Mouse (Mus musculus): ENCODE measurements at regions not wholly inside any gene's neighbourhood (a gene's known extent, or its start where the extent isn't known, plus 50 kb on each side); places are given as distances from the start of the nearest gene placed in this dataset.

DNA sequence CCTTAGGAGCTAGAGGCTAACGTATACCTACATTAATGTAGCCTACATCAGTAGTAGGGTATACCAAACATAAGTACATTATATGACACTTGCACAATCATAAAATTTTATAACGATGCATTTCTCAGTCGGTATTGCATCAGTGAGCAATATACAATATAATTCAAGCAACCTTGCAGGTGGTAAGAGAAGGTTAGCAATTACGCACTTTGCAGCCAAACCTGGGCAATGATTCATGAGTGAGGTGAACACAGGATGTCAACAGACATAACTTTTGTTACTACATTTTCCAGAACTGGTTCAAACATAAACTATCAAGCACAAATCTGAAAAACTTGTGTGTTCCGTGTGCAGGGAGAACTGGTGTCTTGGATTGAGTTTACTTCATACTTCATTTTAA lies 229.9 kb upstream of the Zpld1 start:
- Histone ChIP-seq H3K27ac (no peak overlapping the region), H3K9me3 (no peaks in the 10 kb centered on the region), H3K4me2 (no peak overlapping the region), H3K27me3 (no peaks in the 10 kb centered on the region), H3K36me3 (no peaks in the 10 kb centered on the region), H3K9ac (no peak overlapping the region), H3K4me3 (no peak overlapping the region), H3K4me1 (no peaks in the 10 kb centered on the region)
- ATAC-seq (ENCODE audit: borderline replicate concordance, extremely low read depth, low FRiP score, low TSS enrichment): no peak
- WGBS: 86% methylated on average over 5 of the region's 5 CpGs

DNA sequence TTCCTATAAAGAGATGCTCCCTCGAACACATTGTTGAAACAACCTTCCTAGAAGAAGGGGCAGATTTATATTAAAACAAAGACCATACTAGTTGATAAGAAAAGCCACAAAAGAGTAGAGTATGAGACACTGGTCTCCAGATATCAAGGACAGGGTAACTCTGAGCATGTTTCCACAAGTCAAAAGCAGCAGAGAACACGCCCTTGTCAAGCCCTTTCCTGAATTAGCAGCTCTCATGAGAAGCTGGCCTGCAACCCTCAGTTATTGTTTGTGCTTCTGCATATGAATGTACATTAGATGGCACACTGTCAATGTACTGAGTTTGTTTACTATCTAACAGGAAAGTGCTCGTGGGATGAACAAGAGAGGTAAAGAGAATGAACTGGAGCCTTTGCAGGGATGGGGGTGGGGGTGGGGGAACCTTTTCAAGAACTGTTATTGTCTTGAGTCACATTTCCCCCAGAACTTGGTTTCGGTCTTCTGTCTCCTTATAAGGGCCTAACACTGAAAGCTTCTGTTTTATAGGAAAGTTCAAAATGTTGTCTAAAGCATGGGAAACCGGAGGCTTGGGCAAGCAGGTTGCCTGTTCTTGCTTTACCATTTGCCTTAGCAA lies 228.6 kb upstream of the Zpld1 start:
- Histone ChIP-seq H3K4me1 (no peaks in the 10 kb centered on the region), H3K4me3 (no peak overlapping the region), H3K9me3 (no peaks in the 10 kb centered on the region), H3K36me3 (no peaks in the 10 kb centered on the region), H3K27me3 (no peaks in the 10 kb centered on the region), H3K27ac (no peak overlapping the region), H3K9ac (no peak overlapping the region), H3K4me2 (no peak overlapping the region)
- no peak for ATAC-seq (ENCODE audit: borderline replicate concordance, extremely low read depth, low FRiP score, low TSS enrichment)
- whole genome bisulfite sequencing: 53% methylated on average over 5 of the region's 5 CpGs

DNA sequence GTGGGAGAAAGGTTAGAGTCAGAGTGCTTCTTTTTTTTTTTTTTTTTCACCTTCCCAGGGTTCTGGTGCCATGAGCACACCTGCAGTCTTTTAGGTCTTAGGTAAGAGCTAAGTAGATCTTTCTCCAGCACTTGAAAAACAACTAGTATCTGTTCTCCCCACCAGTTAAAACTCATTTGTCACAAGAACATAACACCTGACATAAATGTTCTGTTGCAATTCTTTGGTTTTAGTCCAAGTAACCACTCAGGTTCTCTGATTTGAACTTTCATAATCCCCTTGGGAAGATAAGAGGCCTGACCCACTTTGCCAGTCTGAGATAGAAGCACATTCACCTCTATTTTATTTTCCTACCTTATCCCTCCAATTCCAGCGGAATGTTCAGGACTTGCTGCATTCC lies 225.5 kb upstream of the Zpld1 start:
- H3K27ac ChIP-seq: peak overlapping the region; percentile 20; the same call in 1 of the 2 replicates
- H3K27me3 ChIP-seq: no peaks in the 10 kb centered on the region
- ATAC-seq (ENCODE audit: borderline replicate concordance, extremely low read depth, low FRiP score, low TSS enrichment): peak; percentile 75; the same call in 1 of the 2 replicates
- no peak overlapping the region for H3K4me3 ChIP-seq
- H3K4me1 ChIP-seq: no peaks in the 10 kb centered on the region
- H3K4me2 ChIP-seq: no peak overlapping the region
- no peaks in the 10 kb centered on the region for H3K9me3 ChIP-seq
- H3K36me3 ChIP-seq: no peaks in the 10 kb centered on the region
- H3K9ac ChIP-seq: no peak overlapping the region
- 61% methylated on average over 1 of the region's 1 CpGs for WGBS

DNA sequence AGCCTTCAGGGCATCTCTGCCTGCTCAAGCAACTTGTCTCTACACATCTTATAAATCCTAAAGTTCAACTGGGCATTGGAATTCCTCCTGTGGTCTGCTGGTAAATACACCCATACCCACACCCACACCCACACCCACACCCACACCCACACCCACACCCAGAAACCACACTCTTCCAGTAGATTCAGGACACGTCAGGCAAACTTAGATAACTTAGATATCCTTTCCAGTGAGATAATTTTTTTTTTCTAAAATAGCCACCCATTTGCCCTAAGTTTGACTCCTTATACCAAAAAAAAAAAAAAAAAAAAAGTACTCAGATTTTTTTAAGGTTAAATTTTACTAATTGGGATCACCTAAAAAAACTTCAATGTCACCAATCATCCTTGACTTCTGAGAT lies 224.5 kb upstream of the Zpld1 start:
- Histone ChIP-seq H3K4me2 (no peak overlapping the region), H3K27ac (no peak overlapping the region), H3K9ac (no peak overlapping the region), H3K27me3 (no peaks in the 10 kb centered on the region), H3K4me3 (no peak overlapping the region), H3K4me1 (no peaks in the 10 kb centered on the region), H3K36me3 (no peaks in the 10 kb centered on the region), H3K9me3 (no peaks in the 10 kb centered on the region)
- ATAC-seq (ENCODE audit: borderline replicate concordance, extremely low read depth, low FRiP score, low TSS enrichment): no peak
- WGBS: 78% methylated on average over 1 of the region's 1 CpGs

DNA sequence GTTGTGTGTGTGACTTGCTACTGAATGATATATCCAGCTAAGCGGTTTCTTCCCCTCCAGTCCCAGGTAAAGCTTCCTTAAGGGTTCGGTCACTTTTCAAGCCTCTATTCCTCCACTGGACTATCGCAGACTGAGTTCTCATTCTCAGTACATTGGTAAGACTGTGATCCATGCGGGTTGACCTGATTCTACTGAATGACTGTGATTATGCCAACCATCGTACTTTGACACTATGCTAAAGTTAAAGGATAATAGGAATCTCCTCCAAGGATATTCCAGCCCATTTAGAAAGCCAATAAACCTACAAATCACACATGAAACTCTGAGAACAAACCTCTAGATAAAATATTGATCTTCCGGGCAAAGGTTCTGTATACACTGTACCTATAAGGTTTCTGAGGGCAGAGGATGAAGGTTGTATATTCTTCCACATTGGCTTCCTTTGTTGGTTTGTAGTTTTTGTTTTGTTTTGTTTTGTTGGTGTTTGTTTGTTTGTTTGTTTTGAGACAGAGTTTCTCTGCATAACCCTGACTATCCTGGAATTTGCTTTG lies 223.7 kb upstream of the Zpld1 start:
- no peak for ATAC-seq (ENCODE audit: borderline replicate concordance, extremely low read depth, low FRiP score, low TSS enrichment)
- H3K27me3 ChIP-seq: no peaks in the 10 kb centered on the region
- H3K4me3 ChIP-seq: no peak overlapping the region
- H3K9ac ChIP-seq: no peak overlapping the region
- no peaks in the 10 kb centered on the region for H3K36me3 ChIP-seq
- H3K27ac ChIP-seq: no peak overlapping the region
- WGBS: 91% methylated on average over 6 of the region's 6 CpGs
- no peaks in the 10 kb centered on the region for H3K9me3 ChIP-seq
- H3K4me1 ChIP-seq: no peaks in the 10 kb centered on the region
- H3K4me2 ChIP-seq: no peak overlapping the region

DNA sequence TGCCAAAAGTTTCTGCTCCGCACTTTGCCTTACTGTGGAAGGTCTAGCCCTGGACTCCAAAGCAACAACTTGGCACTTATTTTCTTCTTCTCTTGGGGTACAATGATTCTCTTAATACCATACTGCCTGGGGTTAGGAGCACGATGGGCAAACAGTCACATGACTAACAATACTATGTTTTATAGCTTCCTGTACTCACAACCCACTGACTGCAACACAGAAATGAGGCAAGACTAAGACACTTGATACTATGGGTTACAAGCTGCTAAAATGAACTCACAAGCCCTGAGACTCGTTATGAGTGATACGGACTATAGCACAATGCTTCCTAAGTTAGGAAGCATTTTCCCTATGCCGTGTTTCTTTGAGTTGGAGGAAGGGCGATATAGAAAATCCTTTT lies 222.3 kb upstream of the Zpld1 start:
- ATAC-seq (ENCODE audit: borderline replicate concordance, extremely low read depth, low FRiP score, low TSS enrichment): no peak

DNA sequence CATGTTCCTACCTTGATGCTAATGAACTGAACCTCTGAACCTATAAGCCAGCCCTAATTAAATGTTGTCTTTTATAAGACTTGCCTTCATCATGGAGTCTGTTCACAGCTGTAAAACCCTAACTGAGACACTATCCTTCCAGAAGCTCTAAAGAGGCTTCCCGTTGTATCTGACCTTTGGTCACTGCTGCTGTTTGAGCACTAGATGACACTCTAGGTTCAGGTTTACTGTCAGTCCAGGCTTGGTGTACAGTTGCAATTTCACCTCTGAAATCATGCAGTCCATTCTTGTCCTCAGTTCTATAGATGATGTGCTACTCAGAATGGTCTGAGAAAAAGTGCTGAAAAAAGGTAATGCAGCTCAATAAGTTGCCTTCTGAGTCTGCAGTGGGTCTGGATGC lies 221.9 kb upstream of the Zpld1 start:
- Histone ChIP-seq H3K27ac (no peak overlapping the region), H3K9ac (no peak overlapping the region), H3K4me3 (no peak overlapping the region), H3K36me3 (no peaks in the 10 kb centered on the region), H3K4me2 (no peak overlapping the region), H3K4me1 (no peaks in the 10 kb centered on the region), H3K9me3 (no peaks in the 10 kb centered on the region), H3K27me3 (no peaks in the 10 kb centered on the region)
- WGBS: 54% methylated on average over 1 of the region's 1 CpGs
- no peak for ATAC-seq (ENCODE audit: borderline replicate concordance, extremely low read depth, low FRiP score, low TSS enrichment)

More for the DNA sequence above, 222.3 kb upstream of the Zpld1 start:
- Histone ChIP-seq H3K27me3 (no peaks in the 10 kb centered on the region), H3K9ac (no peak overlapping the region), H3K27ac (no peak overlapping the region), H3K9me3 (no peaks in the 10 kb centered on the region), H3K36me3 (no peaks in the 10 kb centered on the region), H3K4me2 (no peak overlapping the region), H3K4me1 (no peaks in the 10 kb centered on the region), H3K4me3 (no peak overlapping the region)
- 85% methylated on average over 6 of the region's 6 CpGs for WGBS

DNA sequence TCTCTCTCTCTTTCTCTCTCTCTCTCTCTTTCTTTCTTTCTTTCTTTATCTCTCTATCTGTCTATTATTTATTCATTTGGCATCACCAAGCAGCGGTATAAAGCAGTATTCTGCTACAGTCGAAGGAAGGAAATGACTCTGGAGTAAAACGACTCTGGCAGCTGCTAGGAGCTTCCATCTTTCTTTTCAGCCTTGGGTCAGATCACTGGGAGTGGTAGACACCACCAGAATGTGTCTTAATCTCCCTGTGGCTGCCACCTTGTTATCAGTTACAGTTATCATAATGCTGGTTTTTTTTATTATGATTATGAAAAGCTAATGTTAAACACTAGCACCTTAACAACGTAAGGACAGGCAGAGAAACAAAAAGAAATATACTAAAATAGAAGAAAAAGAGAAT lies 219.2 kb upstream of the Zpld1 start:
- no peaks in the 10 kb centered on the region for H3K36me3 ChIP-seq
- 69% methylated on average over 4 of the region's 4 CpGs for WGBS
- H3K9me3 ChIP-seq: no peaks in the 10 kb centered on the region
- no peaks in the 10 kb centered on the region for H3K4me1 ChIP-seq
- H3K4me3 ChIP-seq: no peak overlapping the region
- no peak overlapping the region for H3K27ac ChIP-seq
- H3K9ac ChIP-seq: no peak overlapping the region
- no peak overlapping the region for H3K4me2 ChIP-seq
- no peak for ATAC-seq (ENCODE audit: borderline replicate concordance, extremely low read depth, low FRiP score, low TSS enrichment)
- no peaks in the 10 kb centered on the region for H3K27me3 ChIP-seq

DNA sequence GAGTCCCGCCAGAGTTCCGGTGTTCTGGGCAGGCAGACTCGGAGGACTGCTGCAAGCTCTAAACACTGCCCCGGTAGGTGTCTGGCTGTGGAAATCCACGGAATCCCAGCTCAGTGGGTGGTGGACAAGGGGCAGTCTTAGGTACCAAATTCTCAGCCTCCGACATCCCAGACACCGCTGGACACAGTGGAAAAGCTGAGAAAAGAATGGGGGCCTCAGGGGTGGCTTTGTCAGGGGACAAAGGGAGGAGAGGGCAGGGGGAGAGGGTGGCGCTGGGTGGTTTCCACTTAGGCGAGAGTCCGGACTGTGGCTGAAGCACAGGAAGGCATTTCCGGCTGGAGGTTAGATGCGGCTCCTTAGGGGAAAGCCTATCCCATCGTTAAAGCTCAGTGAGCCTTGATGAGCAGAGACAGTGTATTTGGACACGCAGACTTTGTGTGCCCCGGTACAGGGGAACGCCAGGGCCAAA lies 217.5 kb upstream of the Zpld1 start:
- Histone ChIP-seq H3K36me3 (no peaks in the 10 kb centered on the region), H3K4me2 (no peak overlapping the region), H3K27ac (no peak overlapping the region), H3K27me3 (no peaks in the 10 kb centered on the region), H3K4me1 (no peaks in the 10 kb centered on the region), H3K9ac (no peak overlapping the region), H3K9me3 (no peaks in the 10 kb centered on the region), H3K4me3 (no peak overlapping the region)
- WGBS: 72% methylated on average over 16 of the region's 16 CpGs
- ATAC-seq (ENCODE audit: borderline replicate concordance, extremely low read depth, low FRiP score, low TSS enrichment): no peak

DNA sequence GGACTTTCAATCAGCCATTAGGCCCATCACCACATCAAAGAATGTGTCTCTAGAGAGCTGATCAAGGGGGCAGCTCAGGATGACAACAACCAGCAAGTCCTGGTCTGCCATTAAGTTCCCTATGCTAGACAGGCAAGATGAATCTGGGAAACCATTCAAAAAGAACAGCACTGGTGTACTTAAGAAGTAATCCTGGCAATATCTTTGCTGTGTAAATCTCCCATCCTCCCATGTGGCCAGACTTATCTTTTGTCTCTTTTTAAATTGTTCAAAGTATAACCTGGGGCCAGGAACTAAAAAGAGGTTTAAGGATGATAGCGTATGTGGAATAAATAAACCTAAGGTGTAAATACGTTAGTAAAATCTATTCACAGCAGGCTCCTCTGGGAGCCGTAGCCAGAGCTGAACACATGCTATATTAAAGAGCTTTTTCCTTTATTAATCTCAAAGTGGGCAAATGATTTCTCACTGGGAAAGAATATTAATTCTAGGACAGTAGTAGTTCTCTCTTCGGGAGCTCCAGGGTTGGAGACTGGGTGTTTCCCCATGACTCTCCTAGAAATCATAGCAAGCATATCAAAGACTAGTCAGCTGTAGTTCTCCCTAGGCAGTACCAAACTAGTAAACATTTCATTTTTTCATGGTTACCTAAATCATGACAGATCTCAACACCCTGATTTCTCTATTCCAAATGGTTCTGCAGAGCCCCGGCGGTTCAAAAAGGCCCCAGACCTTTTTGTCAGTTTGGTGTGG lies 216.8 kb upstream of the Zpld1 start:
- Histone ChIP-seq H3K4me1 (no peaks in the 10 kb centered on the region), H3K4me2 (no peak overlapping the region), H3K36me3 (no peaks in the 10 kb centered on the region), H3K27me3 (no peaks in the 10 kb centered on the region), H3K27ac (no peak overlapping the region), H3K4me3 (no peak overlapping the region), H3K9ac (no peak overlapping the region), H3K9me3 (no peaks in the 10 kb centered on the region)
- 87% methylated on average over 6 of the region's 6 CpGs for WGBS
- no peak for ATAC-seq (ENCODE audit: borderline replicate concordance, extremely low read depth, low FRiP score, low TSS enrichment)

DNA sequence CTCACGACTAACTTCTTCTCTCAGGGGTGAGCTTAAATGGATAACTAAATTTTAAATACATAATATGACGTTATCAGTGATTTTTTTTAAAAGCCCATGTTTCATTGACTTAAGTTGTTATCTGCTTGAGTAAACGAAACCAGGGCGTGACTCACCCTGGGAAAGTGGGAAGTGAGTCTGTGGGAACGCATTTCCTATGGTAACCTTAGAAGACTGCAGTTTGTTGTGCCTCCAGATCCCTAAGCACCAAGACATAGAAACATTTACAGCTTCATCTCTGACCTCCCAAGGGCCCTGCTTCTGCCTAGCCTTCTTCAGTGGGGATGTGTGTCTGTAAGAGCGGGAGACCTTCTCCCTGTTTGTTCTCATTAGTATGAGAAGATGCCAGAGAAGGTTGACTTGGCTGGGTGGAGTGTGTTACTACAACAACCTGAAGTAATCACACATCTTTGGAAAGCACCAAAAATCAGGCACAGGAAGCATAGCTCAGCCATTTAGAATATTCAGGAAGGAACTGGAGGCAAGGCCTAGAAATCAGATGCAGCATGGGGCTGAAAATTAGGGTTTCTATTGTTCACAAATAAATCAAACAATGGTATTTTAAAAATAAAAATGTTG lies 207.1 kb upstream of the Zpld1 start:
- 23% methylated on average over 6 of the region's 6 CpGs for WGBS
- no peak overlapping the region for H3K4me2 ChIP-seq
- no peak overlapping the region for H3K27ac ChIP-seq
- no peaks in the 10 kb centered on the region for H3K9me3 ChIP-seq
- no peak for ATAC-seq (ENCODE audit: borderline replicate concordance, extremely low read depth, low FRiP score, low TSS enrichment)
- H3K36me3 ChIP-seq: no peaks in the 10 kb centered on the region
- no peak overlapping the region for H3K4me3 ChIP-seq
- H3K4me1 ChIP-seq: peaks cover 7% of the 10 kb centered on the region; the same call in 1 of the 2 replicates
- H3K27me3 ChIP-seq: no peaks in the 10 kb centered on the region
- no peak overlapping the region for H3K9ac ChIP-seq

DNA sequence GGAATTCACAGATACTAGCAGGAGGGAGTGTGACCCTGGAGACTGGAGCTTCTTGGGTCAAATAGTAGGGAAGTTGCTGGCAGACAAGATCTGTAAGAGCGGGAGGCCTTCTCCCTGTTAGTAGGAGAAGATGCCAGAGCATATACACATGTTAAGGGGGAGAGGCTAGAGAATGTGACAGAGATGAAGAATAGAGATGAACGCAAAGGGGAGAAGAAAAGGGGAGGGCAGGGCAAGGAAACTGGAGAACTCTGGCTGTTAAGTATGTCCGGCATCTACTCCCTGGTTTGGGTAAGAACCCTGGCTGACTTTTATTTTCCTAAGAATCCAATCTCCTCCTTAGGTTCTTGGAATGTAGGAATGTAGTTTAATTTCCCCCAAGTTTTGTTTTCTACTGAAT lies 206.5 kb upstream of the Zpld1 start:
- Histone ChIP-seq H3K36me3 (no peaks in the 10 kb centered on the region), H3K27me3 (no peaks in the 10 kb centered on the region), H3K9ac (no peak overlapping the region), H3K4me3 (no peak overlapping the region), H3K9me3 (no peaks in the 10 kb centered on the region), H3K27ac (no peak overlapping the region), H3K4me2 (no peak overlapping the region), H3K4me1 (peaks cover 7% of the 10 kb centered on the region; the same call in 1 of the 2 replicates)
- ATAC-seq (ENCODE audit: borderline replicate concordance, extremely low read depth, low FRiP score, low TSS enrichment): no peak
- WGBS: 64% methylated on average over 3 of the region's 3 CpGs
